Mouse (Mus musculus) ES-Bruce4 (cell line): ENCODE measurements at regions not wholly inside any gene's neighbourhood (a gene's known extent, or its start where the extent isn't known, plus 50 kb on each side); places are given as distances from the start of the nearest gene placed in this dataset.

ENCODE experiments used
- H3K27ac ChIP-seq: 2 replicates; pipeline ENCODE4 v1.5.1; 2012; ENCODE audit warnings: low read length, inconsistent platforms; ENCODE audit not compliant: insufficient read depth
- H3K27me3 ChIP-seq: 2 replicates; pipeline ENCODE4 v1.6.1; 2012; ENCODE audit warnings: mild to moderate bottlenecking, low read length, inconsistent platforms; ENCODE audit not compliant: control insufficient read depth, poor library complexity, insufficient read depth, severe bottlenecking
- H3K36me3 ChIP-seq: 2 replicates; pipeline ENCODE4 v1.6.1; 2012; ENCODE audit warnings: inconsistent platforms, mild to moderate bottlenecking, low read length, moderate library complexity; ENCODE audit not compliant: control insufficient read depth, poor library complexity, insufficient read depth, severe bottlenecking
- H3K4me1 ChIP-seq: one replicate; pipeline ENCODE4 v1.8.1; 2011; ENCODE audit warnings: low read length; ENCODE audit not compliant: control insufficient read depth, insufficient read depth
- H3K4me3 ChIP-seq: 2 replicates; pipeline ENCODE4 v1.5.1; 2011; ENCODE audit warnings: low read depth, mild to moderate bottlenecking, low read length
- H3K9ac ChIP-seq: 2 replicates; pipeline ENCODE4 v1.6.1; 2012; ENCODE audit warnings: low read depth, mild to moderate bottlenecking, inconsistent platforms; ENCODE audit not compliant: poor library complexity, severe bottlenecking
- H3K9me3 ChIP-seq: replicated peaks from 2 replicates; pipeline ENCODE4 v1.6.1; 2012; ENCODE audit warnings: mild to moderate bottlenecking, low read length, inconsistent platforms; ENCODE audit not compliant: control insufficient read depth, poor library complexity, insufficient read depth, severe bottlenecking
- CTCF ChIP-seq: IDR thresholded peaks from one replicate; pipeline ENCODE4 v1.8.1; 2011; ENCODE audit warnings: low read depth, low read length
- EP300 ChIP-seq: IDR thresholded peaks from 2 replicates; pipeline ENCODE4 v1.6.1; 2011; ENCODE audit warnings: low read depth, low read length; ENCODE audit not compliant: insufficient read depth
- POLR2A ChIP-seq: IDR thresholded peaks from one replicate; pipeline ENCODE4 v1.8.1; 2011; ENCODE audit warnings: low read length; ENCODE audit not compliant: insufficient read depth

GRCm38 (mm10) chr6:101904234-101905028, 526.7 kb upstream of the Pdzrn3 start:
- no peaks in the 10 kb centered on the region for H3K36me3 ChIP-seq
- TF ChIP-seq CTCF (no peak), EP300 (no peak), POLR2A (no peak)

GRCm38 (mm10) chr6:101902276-101902675, 524.6 kb upstream of the Pdzrn3 start:
- Histone ChIP-seq H3K9ac (no peak overlapping the region), H3K27me3 (no peaks in the 10 kb centered on the region; the same call in 1 of the 2 replicates)
- TF ChIP-seq EP300 (no peak), CTCF (no peak)

More at GRCm38 (mm10) chr6:101904234-101905028, 526.7 kb upstream of the Pdzrn3 start:
- Histone ChIP-seq H3K4me3 (no peak overlapping the region), H3K4me1 (no peaks in the 10 kb centered on the region), H3K27me3 (no peaks in the 10 kb centered on the region; the same call in 1 of the 2 replicates), H3K9me3 (no peaks in the 10 kb centered on the region), H3K27ac (no peak overlapping the region), H3K9ac (no peak overlapping the region)

GRCm38 (mm10) chr6:101898544-101898943, 520.8 kb upstream of the Pdzrn3 start:
- TF ChIP-seq POLR2A: no peak
- TF ChIP-seq EP300: no peak
- no peak for TF ChIP-seq CTCF
- no peaks in the 10 kb centered on the region; the same call in 1 of the 2 replicates for H3K27me3 ChIP-seq

More at GRCm38 (mm10) chr6:101902276-101902675, 524.6 kb upstream of the Pdzrn3 start:
- Histone ChIP-seq H3K4me3 (no peak overlapping the region), H3K36me3 (no peaks in the 10 kb centered on the region), H3K9me3 (no peaks in the 10 kb centered on the region), H3K27ac (no peak overlapping the region), H3K4me1 (no peaks in the 10 kb centered on the region)

GRCm38 (mm10) chr6:101890655-101891054, 513.0 kb upstream of the Pdzrn3 start:
- H3K9me3 ChIP-seq: no peaks in the 10 kb centered on the region
- H3K4me3 ChIP-seq: no peak overlapping the region
- no peak for TF ChIP-seq EP300
- no peak overlapping the region for H3K9ac ChIP-seq
- no peak overlapping the region for H3K27ac ChIP-seq
- no peaks in the 10 kb centered on the region for H3K36me3 ChIP-seq
- no peaks in the 10 kb centered on the region for H3K4me1 ChIP-seq
- no peaks in the 10 kb centered on the region for H3K27me3 ChIP-seq

More at GRCm38 (mm10) chr6:101898544-101898943, 520.8 kb upstream of the Pdzrn3 start:
- no peak overlapping the region for H3K27ac ChIP-seq
- no peak overlapping the region for H3K9ac ChIP-seq
- H3K36me3 ChIP-seq: no peaks in the 10 kb centered on the region
- H3K9me3 ChIP-seq: no peaks in the 10 kb centered on the region
- no peaks in the 10 kb centered on the region for H3K4me1 ChIP-seq
- H3K4me3 ChIP-seq: no peak overlapping the region

- Histone ChIP-seq H3K36me3 (no peaks in the 10 kb centered on the region), H3K4me3 (no peak overlapping the region), H3K9ac (no peak overlapping the region), H3K27me3 (no peaks in the 10 kb centered on the region), H3K27ac (no peak overlapping the region), H3K4me1 (no peaks in the 10 kb centered on the region), H3K9me3 (no peaks in the 10 kb centered on the region)
- TF ChIP-seq POLR2A: no peak
- no peak for TF ChIP-seq CTCF
- TF ChIP-seq EP300: no peak
Measured at GRCm38 (mm10) chr6:101882938-101883337, 505.2 kb upstream of the Pdzrn3 start.

GRCm38 (mm10) chr6:101874894-101875293, 497.2 kb upstream of the Pdzrn3 start:
- H3K4me1 ChIP-seq: no peaks in the 10 kb centered on the region
- no peak overlapping the region for H3K9ac ChIP-seq
- no peak overlapping the region for H3K27ac ChIP-seq
- H3K36me3 ChIP-seq: no peaks in the 10 kb centered on the region
- no peaks in the 10 kb centered on the region for H3K27me3 ChIP-seq
- TF ChIP-seq POLR2A: no peak
- no peak for TF ChIP-seq EP300
- TF ChIP-seq CTCF: no peak
- no peaks in the 10 kb centered on the region for H3K9me3 ChIP-seq
- no peak overlapping the region for H3K4me3 ChIP-seq
